ENCODE assay signal across 27 mouse cellular contexts in genomic region chr9:69754712-69755111, GRCm38 (mm10). TPM values are rescaled to one million over a fixed set of nuclear protein-coding genes. Genes with fewer than 3 reads are reported as not detected.
A peak's percentile ranks its signal among the peaks of the same experiment; 100 is the strongest.
DNase-seq lines count a peak whose midpoint lies in the region; ATAC-seq lines count a peak whose summit lies in the region.
"Had no signal": no experiment of that assay in that cellular context is flagged by ENCODE, and none has a peak within 500 bp of the region (broad histone marks: within the 10 kb centered on the region; RNA-seq: fewer than 3 reads in every experiment).

No protein-coding gene starts in this region.

- peaks cover 4% of the 10 kb centered on the region; the same call in 1 of the 2 replicates for H3K4me1 ChIP-seq in forebrain, embryonic 11.5 days (replicated peaks; ENCODE audit: control insufficient read depth, insufficient read depth, low read length)
- H3K4me1 ChIP-seq in forebrain, embryonic 15.5 days = peaks cover 4% of the 10 kb centered on the region; the same call in 1 of the 2 replicates
- H3K4me1 ChIP-seq in neural tube, embryonic 11.5 days (ENCODE audit: control insufficient read depth, insufficient read depth, low read length) = peaks cover 13% of the 10 kb centered on the region; the same call in 1 of the 2 replicates
- peaks cover 18% of the 10 kb centered on the region for H3K4me1 ChIP-seq in midbrain, embryonic 15.5 days

- 0 out of 2 replicates have a peak, but pooled peaks have one; percentile 46 for ATAC-seq in forebrain, embryonic 11.5 days (replicated peaks; ENCODE audit: low FRiP score)
- ATAC-seq in forebrain, embryonic 15.5 days (replicated peaks) = no peak
- no peak for ATAC-seq in neural tube, embryonic 11.5 days (ENCODE audit: insufficient read depth, low FRiP score, low TSS enrichment)
- ATAC-seq in midbrain, embryonic 15.5 days (replicated peaks) = no peak
- ATAC-seq: inflammation-experienced regulatory T-cells, adult 6 months; liver, postnatal 0 days had no signal

- 0 out of 2 replicates have a peak overlapping the region, but pooled peaks have one; percentile 3 for H3K4me2 ChIP-seq in forebrain, embryonic 11.5 days (ENCODE audit: low read depth, low read length, severe bottlenecking)
- H3K4me2 ChIP-seq in forebrain, embryonic 15.5 days (replicated peaks) = no peak overlapping the region
- H3K4me2 ChIP-seq in neural tube, embryonic 11.5 days (ENCODE audit: low read depth) = no peak overlapping the region
- H3K4me2 ChIP-seq in midbrain, embryonic 15.5 days = 0 out of 2 replicates have a peak overlapping the region, but pooled peaks have one; percentile 2
- H3K4me2 ChIP-seq: heart, embryonic 12.5 days had no signal

- H3K9me3 ChIP-seq in forebrain, embryonic 11.5 days (ENCODE audit: control insufficient read depth, low read length) = no peaks in the 10 kb centered on the region
- no peaks in the 10 kb centered on the region for H3K9me3 ChIP-seq in forebrain, embryonic 15.5 days
- H3K9me3 ChIP-seq in neural tube, embryonic 11.5 days (ENCODE audit: control insufficient read depth, low read length) = no peaks in the 10 kb centered on the region
- H3K9me3 ChIP-seq in midbrain, embryonic 15.5 days = no peaks in the 10 kb centered on the region
- H3K9me3 ChIP-seq: heart, embryonic 12.5 days; limb, embryonic 10.5 days had no signal

- peaks cover 65% of the 10 kb centered on the region for H3K27me3 ChIP-seq in forebrain, embryonic 11.5 days (ENCODE audit: control insufficient read depth, insufficient read depth, low read length)
- H3K27me3 ChIP-seq in forebrain, embryonic 15.5 days = peaks cover 85% of the 10 kb centered on the region
- H3K27me3 ChIP-seq in neural tube, embryonic 11.5 days (ENCODE audit: control insufficient read depth, insufficient read depth, low read length) = peaks cover 17% of the 10 kb centered on the region
- peaks cover 35% of the 10 kb centered on the region for H3K27me3 ChIP-seq in midbrain, embryonic 15.5 days (replicated peaks)

- 3% methylated on average over 5 of the region's 5 CpGs for WGBS in forebrain, embryonic 11.5 days
- 0% methylated on average over 5 of the region's 5 CpGs for WGBS in forebrain, embryonic 15.5 days
- 4% methylated on average over 5 of the region's 5 CpGs for WGBS in neural tube, embryonic 11.5 days
- WGBS in midbrain, embryonic 15.5 days = under 1% methylated on average over 5 of the region's 5 CpGs

- no peak overlapping the region for H3K4me3 ChIP-seq in forebrain, embryonic 11.5 days (ENCODE audit: low read depth, low read length)
- no peak overlapping the region for H3K4me3 ChIP-seq in forebrain, embryonic 15.5 days
- no peak overlapping the region for H3K4me3 ChIP-seq in neural tube, embryonic 11.5 days (ENCODE audit: low read depth, low read length)
- no peak overlapping the region for H3K4me3 ChIP-seq in midbrain, embryonic 15.5 days
- H3K4me3 ChIP-seq: heart, embryonic 12.5 days; limb, embryonic 10.5 days had no signal

- DNase-seq in forebrain, embryonic 11.5 days (ENCODE audit: low spot score) = no peak
- DNase-seq in neural tube, embryonic 11.5 days (ENCODE audit: low spot score) = peak; percentile 43
- DNase-seq in neural tube, embryonic 10.5 days (ENCODE audit: extremely low spot score, low spot score) = no peak
- DNase-seq in kidney, postnatal 36 days = no peak
- no peak for DNase-seq in adrenal gland, adult 8-10 months
- DNase-seq: cerebellum, adult 18-20 months; cerebellum, postnatal 25 days; heart, adult 11 months; heart, postnatal 14 days; kidney, adult 8-10 months; kidney, postnatal 25 days; liver, postnatal 0 days; lung, postnatal 14 days; thymus, adult 18-20 months had no signal

- no peak overlapping the region for H3K27ac ChIP-seq in forebrain, embryonic 11.5 days (ENCODE audit: low read depth, low read length)
- no peak overlapping the region for H3K27ac ChIP-seq in forebrain, embryonic 15.5 days (replicated peaks)
- H3K27ac ChIP-seq in neural tube, embryonic 11.5 days (ENCODE audit: low read depth, low read length) = no peak overlapping the region
- H3K27ac ChIP-seq in midbrain, embryonic 15.5 days = no peak overlapping the region
- H3K27ac ChIP-seq: limb, embryonic 10.5 days had no signal

- no peak overlapping the region for H3K9ac ChIP-seq in forebrain, embryonic 11.5 days (ENCODE audit: low read length)
- H3K9ac ChIP-seq in forebrain, embryonic 15.5 days (replicated peaks) = no peak overlapping the region
- H3K9ac ChIP-seq in neural tube, embryonic 11.5 days (ENCODE audit: low read length) = no peak overlapping the region
- H3K9ac ChIP-seq in midbrain, embryonic 15.5 days = no peak overlapping the region
- H3K9ac ChIP-seq: heart, embryonic 12.5 days; liver, postnatal 0 days had no signal

- no peaks in the 10 kb centered on the region for H3K36me3 ChIP-seq in forebrain, embryonic 11.5 days (ENCODE audit: control insufficient read depth, insufficient read depth, low read length)
- no peaks in the 10 kb centered on the region for H3K36me3 ChIP-seq in forebrain, embryonic 15.5 days
- no peaks in the 10 kb centered on the region for H3K36me3 ChIP-seq in neural tube, embryonic 11.5 days (ENCODE audit: control insufficient read depth, insufficient read depth, low read length)
- H3K36me3 ChIP-seq in midbrain, embryonic 15.5 days (replicated peaks) = no peaks in the 10 kb centered on the region
- H3K36me3 ChIP-seq: heart, embryonic 12.5 days; limb, embryonic 10.5 days had no signal

RNA-seq across cellular contexts. Expression of gene Foxb1, which starts 6.0 kb away (rescaled TPM):
- 1.8 and 2.8 TPM in 2 replicates for polyA plus RNA-seq in forebrain, embryonic 11.5 days (2014; fragmentation: Nextera tagmentation; extraction: Ambion mirVana)
- polyA plus RNA-seq in forebrain, embryonic 15.5 days (2015; fragmentation: Nextera tagmentation; extraction: Ambion mirVana) = 0.98 and 1.0 TPM in 2 replicates
- 3.7 and 4.2 TPM in 2 replicates for polyA plus RNA-seq in neural tube, embryonic 11.5 days (2014; fragmentation: Nextera tagmentation; extraction: Ambion mirVana)
- 15.1 and 20.7 TPM in 2 replicates for polyA plus RNA-seq in midbrain, embryonic 15.5 days (2015; fragmentation: Nextera tagmentation; extraction: Ambion mirVana)
- not detected for total RNA-seq in adrenal gland, adult 8-10 months (2022)
- total RNA-seq: adrenal gland, postnatal 4 days; gastrocnemius, adult 8-10 months; liver, adult 2 months; megakaryocyte, adult 5-6 weeks had no signal
- polyA plus RNA-seq: frontal cortex, adult 2 months; heart, embryonic 12.5 days; inflammation-experienced regulatory T-cells, adult 6 months; liver, adult 2 months; liver, postnatal 0 days; small intestine, adult 2 months; stomach, embryonic 14.5 days; urinary bladder, adult 2 months had no signal

Comparison
In these comparisons a context has a peak if more than half of its experiments do, and no peak if none do; other contexts are left out.
1. H3K4me2 ChIP-seq: peak in forebrain, embryonic 11.5 days (single experiment) and midbrain, embryonic 15.5 days (single experiment); none in forebrain, embryonic 15.5 days (single experiment) and neural tube, embryonic 11.5 days (single experiment).